Mouse (Mus musculus): ENCODE results near the gene Klf5. TPM values are rescaled to one million over a fixed set of nuclear protein-coding genes. Genes with fewer than 3 reads are reported as not detected.

Gene Klf5
- total and polyA plus RNA-seq, 3 experiments: 0.69 to 3.9 TPM; not detected in 1

DNA sequence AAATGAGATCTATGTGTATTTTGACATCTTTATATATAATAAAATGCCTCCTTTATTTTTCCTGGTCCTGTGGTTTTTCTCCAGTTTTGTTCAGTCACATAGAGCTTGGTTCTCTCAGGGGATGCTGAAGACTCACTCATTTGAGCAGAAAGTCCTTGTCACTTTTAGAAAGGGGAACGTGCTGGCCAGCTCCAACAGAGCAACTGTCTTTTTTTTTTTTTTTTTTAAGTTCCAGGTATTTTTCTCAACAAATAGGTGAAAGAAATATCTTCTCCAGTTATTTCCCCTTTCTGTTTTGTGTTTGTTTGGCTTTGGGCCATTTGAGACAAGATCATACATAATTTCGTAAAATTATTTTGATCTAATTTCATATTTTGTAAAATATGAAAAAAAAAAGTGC lies 24.4 kb upstream of the Klf5 start:
- Histone ChIP-seq H3K79me2 (ENCODE audit: control insufficient read depth, insufficient read depth, low read length, poor library complexity) (no peaks in the 10 kb centered on the region), H3K27me3 (ENCODE audit: control insufficient read depth in 1 of 2, insufficient read depth in 2 of 2, low read length in 2 of 2) (no peaks in the 10 kb centered on the region), H3K36me3 (ENCODE audit: control insufficient read depth in 1 of 2, insufficient read depth in 2 of 2, low read length in 2 of 2) (peaks cover 0 to 3% of the 10 kb centered on the region in 2 experiments; a peak in 2 of 4 replicates), H3K4me3 (ENCODE audit: control insufficient read depth in 1 of 2, insufficient read depth in 1 of 2, low read depth in 2 of 2, low read length in 2 of 2) (no peak overlapping the region), H3K9ac (ENCODE audit: control insufficient read depth, low read depth, low read length, poor library complexity, severe bottlenecking) (no peak overlapping the region), H3K9me3 (replicated peaks; ENCODE audit: insufficient read depth, low read length) (no peaks in the 10 kb centered on the region), H3K4me1 (ENCODE audit: control insufficient read depth in 1 of 2, insufficient read depth in 2 of 2, low read length in 2 of 2) (peaks cover 0 to 8% of the 10 kb centered on the region in 2 experiments; a peak in 1 of 4 replicates), H3K27ac (ENCODE audit: control insufficient read depth, low read depth, low read length) (no peak overlapping the region)
- no peak for DNase-seq (ENCODE audit: low read depth, low spot score)
- no peak for TF ChIP-seq ZKSCAN1 (IDR thresholded peaks at IDR 0.05; ENCODE audit: low read depth, low read length)
- no peak for TF ChIP-seq ZC3H11A (IDR thresholded peaks at IDR 0.05; ENCODE audit: low read depth, low read length)
- no peak for TF ChIP-seq ELF1 (IDR thresholded peaks at IDR 0.05; ENCODE audit: low read depth, low read length)
- TF ChIP-seq KAT2A (conservative IDR thresholded peaks at IDR 0.05; ENCODE audit: low read depth, low read length): no peak
- peak; percentile 74 for TF ChIP-seq ZNF384 (IDR thresholded peaks at IDR 0.05; ENCODE audit: low read depth, low read length)

DNA sequence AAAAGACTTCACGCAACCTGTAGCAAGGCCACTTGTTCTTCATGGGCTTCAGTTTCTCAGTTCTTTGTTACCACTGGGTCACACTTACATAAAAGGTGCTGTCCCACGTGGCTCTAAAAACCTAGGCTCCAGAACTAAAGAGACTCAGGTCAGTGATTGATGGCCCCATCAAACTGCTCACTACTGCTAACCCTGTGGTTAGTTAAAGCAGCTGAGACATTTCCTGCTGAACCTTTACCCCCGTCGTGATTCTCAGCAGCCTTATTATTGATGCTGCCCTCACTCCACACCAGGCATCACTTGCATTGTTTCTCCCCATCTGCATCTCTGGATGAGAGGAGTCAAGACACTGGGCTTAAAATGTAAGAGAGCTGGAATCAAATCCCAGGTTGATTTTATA lies 22.7 kb upstream of the Klf5 start:
- Histone ChIP-seq H3K27me3 (ENCODE audit: control insufficient read depth in 1 of 2, insufficient read depth in 2 of 2, low read length in 2 of 2) (no peaks in the 10 kb centered on the region), H3K4me1 (ENCODE audit: control insufficient read depth in 1 of 2, insufficient read depth in 2 of 2, low read length in 2 of 2) (peaks cover under 1 to 8% of the 10 kb centered on the region in 2 experiments; a peak in 2 of 4 replicates), H3K9me3 (replicated peaks; ENCODE audit: insufficient read depth, low read length) (no peaks in the 10 kb centered on the region), H3K4me3 (ENCODE audit: control insufficient read depth in 1 of 2, insufficient read depth in 1 of 2, low read depth in 2 of 2, low read length in 2 of 2) (no peak overlapping the region), H3K9ac (ENCODE audit: control insufficient read depth, low read depth, low read length, poor library complexity, severe bottlenecking) (no peak overlapping the region), H3K27ac (ENCODE audit: control insufficient read depth, low read depth, low read length) (no peak overlapping the region), H3K79me2 (ENCODE audit: control insufficient read depth, insufficient read depth, low read length, poor library complexity) (no peaks in the 10 kb centered on the region), H3K36me3 (ENCODE audit: control insufficient read depth in 1 of 2, insufficient read depth in 2 of 2, low read length in 2 of 2) (peaks cover 0 to 3% of the 10 kb centered on the region in 2 experiments; a peak in 2 of 4 replicates)
- TF ChIP-seq TBP (IDR thresholded peaks at IDR 0.05; ENCODE audit: low read depth, low read length) (no peak), POLR2A (IDR thresholded peaks at IDR 0.05; ENCODE audit: control insufficient read depth in 1 of 2, insufficient read depth in 1 of 2, low read depth in 1 of 2, low read length in 2 of 2, poor library complexity in 1 of 2) (no peak), BHLHE40 (IDR thresholded peaks at IDR 0.05; ENCODE audit: borderline replicate concordance, low read depth, low read length) (no peak), ZKSCAN1 (IDR thresholded peaks at IDR 0.05; ENCODE audit: low read depth, low read length) (no peak), GATA1 (IDR thresholded peaks at IDR 0.05; ENCODE audit: low read depth, low read length) (no peak), RAD21 (IDR thresholded peaks at IDR 0.05; ENCODE audit: low read depth, low read length) (no peak), KAT2A (conservative IDR thresholded peaks at IDR 0.05; ENCODE audit: low read depth, low read length) (no peak)
- DNase-seq (ENCODE audit: low read depth, low spot score): no peak

DNA sequence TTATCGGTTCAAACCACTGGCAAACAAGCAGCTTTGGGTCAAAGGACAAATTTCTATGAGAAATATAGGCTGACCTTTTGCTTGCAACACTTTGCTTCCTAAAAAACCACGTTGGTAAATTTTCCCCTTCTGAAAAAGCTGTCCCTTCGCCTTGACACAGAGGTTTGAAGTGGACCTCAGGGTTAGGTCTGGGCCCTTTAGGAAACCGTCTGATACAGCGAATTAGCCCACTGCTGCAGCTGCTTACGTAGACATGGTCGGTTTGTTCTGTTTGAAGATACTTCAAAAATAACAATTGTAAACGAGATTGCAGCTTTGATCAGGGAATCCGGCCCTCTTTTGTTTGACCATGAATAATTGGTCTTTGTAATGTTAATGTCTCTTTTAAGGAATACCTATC lies 20.2 kb upstream of the Klf5 start:
- no peaks in the 10 kb centered on the region for H3K27me3 ChIP-seq (ENCODE audit: control insufficient read depth in 1 of 2, insufficient read depth in 2 of 2, low read length in 2 of 2)
- H3K4me3 ChIP-seq (ENCODE audit: control insufficient read depth in 1 of 2, insufficient read depth in 1 of 2, low read depth in 2 of 2, low read length in 2 of 2): no peak overlapping the region
- TF ChIP-seq POLR2AphosphoS2 (IDR thresholded peaks at IDR 0.05; ENCODE audit: low read length) (no peak), ETS1 (IDR thresholded peaks at IDR 0.05; ENCODE audit: low read depth, low read length) (no peak), RAD21 (IDR thresholded peaks at IDR 0.05; ENCODE audit: low read depth, low read length) (no peak), MEF2A (IDR thresholded peaks at IDR 0.05; ENCODE audit: extremely low read depth, insufficient replicate concordance, low read depth, low read length, poor library complexity, severe bottlenecking) (no peak), GABPA (IDR thresholded peaks at IDR 0.05; ENCODE audit: low read depth, low read length) (no peak), MXI1 (IDR thresholded peaks at IDR 0.05; ENCODE audit: low read depth, low read length) (no peak), MYB (IDR thresholded peaks at IDR 0.05; ENCODE audit: low read depth, low read length) (no peak), MAFK (IDR thresholded peaks at IDR 0.05; ENCODE audit: borderline replicate concordance, low read depth, low read length) (no peak), ZMIZ1 (IDR thresholded peaks at IDR 0.05; ENCODE audit: low read depth, low read length) (no peak), POLR2AphosphoS5 (IDR thresholded peaks at IDR 0.05; ENCODE audit: borderline replicate concordance, low read depth, low read length) (no peak), SMC3 (IDR thresholded peaks at IDR 0.05; ENCODE audit: low read depth, low read length) (no peak), MAX (IDR thresholded peaks at IDR 0.05; ENCODE audit: low read length) (no peak), USF1 (IDR thresholded peaks at IDR 0.05; ENCODE audit: low read depth, low read length) (no peak)
- H3K79me2 ChIP-seq (ENCODE audit: control insufficient read depth, insufficient read depth, low read length, poor library complexity): no peaks in the 10 kb centered on the region
- H3K36me3 ChIP-seq (ENCODE audit: control insufficient read depth in 1 of 2, insufficient read depth in 2 of 2, low read length in 2 of 2): peaks cover 0 to 3% of the 10 kb centered on the region in 2 experiments; a peak in 2 of 4 replicates
- H3K27ac ChIP-seq (ENCODE audit: control insufficient read depth, low read depth, low read length): no peak overlapping the region
- H3K9me3 ChIP-seq (replicated peaks; ENCODE audit: insufficient read depth, low read length): no peaks in the 10 kb centered on the region
- H3K9ac ChIP-seq (ENCODE audit: control insufficient read depth, low read depth, low read length, poor library complexity, severe bottlenecking): no peak overlapping the region
- H3K4me1 ChIP-seq (ENCODE audit: control insufficient read depth in 1 of 2, insufficient read depth in 2 of 2, low read length in 2 of 2): peaks cover 3 to 8% of the 10 kb centered on the region in 2 experiments; a peak in 3 of 4 replicates
- DNase-seq (ENCODE audit: low read depth, low spot score): no peak

Data from MEL (cell line).